Mouse (Mus musculus): ENCODE data around the gene Cyth1. TPM values are rescaled to one million over a fixed set of nuclear protein-coding genes. Genes with fewer than 3 reads are reported as not detected.

The Cyth1 gene
- polyA plus RNA-seq, 1 experiment from 2014 or later = 28.5 TPM

GRCm38 (mm10) chr11:118233924-118234323 lies 14.5 kb downstream of the Cyth1 start:
- Histone ChIP-seq H3K36me3 (no peaks in the 10 kb centered on the region), H3K4me2 (replicated peaks) (no peak overlapping the region), H3K4me1 (peaks cover 5% of the 10 kb centered on the region; the same call in 1 of the 2 replicates), H3K9ac (replicated peaks) (no peak overlapping the region), H3K27ac (replicated peaks) (no peak overlapping the region), H3K27me3 (no peaks in the 10 kb centered on the region), H3K4me3 (no peak overlapping the region), H3K9me3 (no peaks in the 10 kb centered on the region)
- 76% methylated on average over 3 of the region's 3 CpGs for WGBS
- no peak for ATAC-seq (ENCODE audit: low FRiP score, low read depth)

- Histone ChIP-seq H3K9ac (replicated peaks) (no peak overlapping the region), H3K4me1 (0 out of 2 replicates have a peak, but pooled peaks cover 2% of the 10 kb centered on the region), H3K27me3 (no peaks in the 10 kb centered on the region), H3K4me2 (replicated peaks) (no peak overlapping the region), H3K9me3 (no peaks in the 10 kb centered on the region), H3K27ac (replicated peaks) (no peak overlapping the region), H3K36me3 (no peaks in the 10 kb centered on the region), H3K4me3 (no peak overlapping the region)
- WGBS = 48% methylated on average over 7 of the region's 7 CpGs
- no peak for ATAC-seq (ENCODE audit: low FRiP score, low read depth)
Observed at GRCm38 (mm10) chr11:118232314-118232831, 16.0 kb downstream of the Cyth1 start.

GRCm38 (mm10) chr11:118229941-118230340 lies 18.5 kb downstream of the Cyth1 start:
- ATAC-seq (ENCODE audit: low FRiP score, low read depth) = no peak

GRCm38 (mm10) chr11:118227650-118228049 lies 20.7 kb downstream of the Cyth1 start:
- Histone ChIP-seq H3K27me3 (no peaks in the 10 kb centered on the region), H3K36me3 (no peaks in the 10 kb centered on the region), H3K9ac (replicated peaks) (no peak overlapping the region), H3K4me2 (replicated peaks) (no peak overlapping the region), H3K27ac (replicated peaks) (no peak overlapping the region), H3K4me3 (no peak overlapping the region), H3K9me3 (no peaks in the 10 kb centered on the region), H3K4me1 (peaks cover 14% of the 10 kb centered on the region; the same call in 1 of the 2 replicates)
- no peak for ATAC-seq (ENCODE audit: low FRiP score, low read depth)
- 88% methylated on average over 7 of the region's 7 CpGs for WGBS

More at GRCm38 (mm10) chr11:118229941-118230340, 18.5 kb downstream of the Cyth1 start:
- Histone ChIP-seq H3K4me1 (peaks cover 13% of the 10 kb centered on the region; the same call in 1 of the 2 replicates), H3K4me2 (replicated peaks) (no peak overlapping the region), H3K9ac (replicated peaks) (no peak overlapping the region), H3K27me3 (no peaks in the 10 kb centered on the region), H3K9me3 (no peaks in the 10 kb centered on the region), H3K4me3 (no peak overlapping the region), H3K27ac (replicated peaks) (no peak overlapping the region), H3K36me3 (no peaks in the 10 kb centered on the region)
- 94% methylated on average over 5 of the region's 5 CpGs for WGBS

- no peaks in the 10 kb centered on the region for H3K9me3 ChIP-seq
- no peak overlapping the region for H3K4me3 ChIP-seq
- ATAC-seq (ENCODE audit: low FRiP score, low read depth) = no peak
- H3K4me1 ChIP-seq = peaks cover 11% of the 10 kb centered on the region; the same call in 1 of the 2 replicates
- no peak overlapping the region for H3K4me2 ChIP-seq (replicated peaks)
- no peaks in the 10 kb centered on the region for H3K36me3 ChIP-seq
- no peak overlapping the region for H3K27ac ChIP-seq (replicated peaks)
- H3K27me3 ChIP-seq = no peaks in the 10 kb centered on the region
- 95% methylated on average over 7 of the region's 7 CpGs for WGBS
- no peak overlapping the region for H3K9ac ChIP-seq (replicated peaks)
Observed at GRCm38 (mm10) chr11:118226850-118227249, 21.5 kb downstream of the Cyth1 start.

GRCm38 (mm10) chr11:118225862-118226261 lies 22.5 kb downstream of the Cyth1 start:
- Histone ChIP-seq H3K27me3 (no peaks in the 10 kb centered on the region), H3K27ac (replicated peaks) (no peak overlapping the region), H3K9ac (replicated peaks) (no peak overlapping the region), H3K4me2 (replicated peaks) (no peak overlapping the region), H3K9me3 (no peaks in the 10 kb centered on the region), H3K4me1 (peaks cover 11% of the 10 kb centered on the region; the same call in 1 of the 2 replicates), H3K4me3 (no peak overlapping the region), H3K36me3 (no peaks in the 10 kb centered on the region)
- 69% methylated on average over 1 of the region's 1 CpGs for WGBS
- ATAC-seq (ENCODE audit: low FRiP score, low read depth) = no peak

GRCm38 (mm10) chr11:118225056-118225836 lies 23.1 kb downstream of the Cyth1 start:
- H3K4me3 ChIP-seq = no peak overlapping the region
- H3K9me3 ChIP-seq = no peaks in the 10 kb centered on the region
- H3K4me1 ChIP-seq = peaks cover 11% of the 10 kb centered on the region; the same call in 1 of the 2 replicates
- no peaks in the 10 kb centered on the region for H3K27me3 ChIP-seq
- H3K4me2 ChIP-seq (replicated peaks) = no peak overlapping the region
- ATAC-seq (ENCODE audit: low FRiP score, low read depth) = no peak
- 73% methylated on average over 12 of the region's 12 CpGs for WGBS
- no peak overlapping the region for H3K27ac ChIP-seq (replicated peaks)
- H3K36me3 ChIP-seq = no peaks in the 10 kb centered on the region
- no peak overlapping the region for H3K9ac ChIP-seq (replicated peaks)

GRCm38 (mm10) chr11:118223416-118224067 lies 24.9 kb downstream of the Cyth1 start:
- WGBS = 88% methylated on average over 10 of the region's 10 CpGs
- Histone ChIP-seq H3K27me3 (no peaks in the 10 kb centered on the region), H3K4me3 (no peak overlapping the region), H3K36me3 (no peaks in the 10 kb centered on the region), H3K27ac (replicated peaks) (no peak overlapping the region), H3K4me1 (peaks cover 11% of the 10 kb centered on the region; the same call in 1 of the 2 replicates), H3K4me2 (replicated peaks) (no peak overlapping the region), H3K9ac (replicated peaks) (no peak overlapping the region), H3K9me3 (no peaks in the 10 kb centered on the region)
- no peak for ATAC-seq (ENCODE audit: low FRiP score, low read depth)

- no peaks in the 10 kb centered on the region for H3K36me3 ChIP-seq
- H3K4me2 ChIP-seq (replicated peaks) = no peak overlapping the region
- ATAC-seq (ENCODE audit: low FRiP score, low read depth) = no peak
- H3K4me1 ChIP-seq = peaks cover 11% of the 10 kb centered on the region; the same call in 1 of the 2 replicates
- H3K9ac ChIP-seq (replicated peaks) = no peak overlapping the region
- H3K9me3 ChIP-seq = no peaks in the 10 kb centered on the region
- no peak overlapping the region for H3K4me3 ChIP-seq
- H3K27ac ChIP-seq (replicated peaks) = no peak overlapping the region
- no peaks in the 10 kb centered on the region for H3K27me3 ChIP-seq
- 92% methylated on average over 5 of the region's 5 CpGs for WGBS
Observed at GRCm38 (mm10) chr11:118222917-118223316, 25.5 kb downstream of the Cyth1 start.

GRCm38 (mm10) chr11:118222351-118222885 lies 26.0 kb downstream of the Cyth1 start:
- Histone ChIP-seq H3K27me3 (no peaks in the 10 kb centered on the region), H3K4me2 (replicated peaks) (no peak overlapping the region), H3K9ac (replicated peaks) (no peak overlapping the region), H3K4me3 (no peak overlapping the region), H3K9me3 (no peaks in the 10 kb centered on the region), H3K36me3 (no peaks in the 10 kb centered on the region), H3K27ac (replicated peaks) (no peak overlapping the region), H3K4me1 (peaks cover 11% of the 10 kb centered on the region; the same call in 1 of the 2 replicates)
- WGBS = 76% methylated on average over 6 of the region's 6 CpGs
- ATAC-seq (ENCODE audit: low FRiP score, low read depth) = no peak

GRCm38 (mm10) chr11:118220561-118221262 lies 27.7 kb downstream of the Cyth1 start:
- Histone ChIP-seq H3K4me2 (replicated peaks) (no peak overlapping the region), H3K27me3 (no peaks in the 10 kb centered on the region), H3K4me3 (no peak overlapping the region), H3K4me1 (peaks cover 8% of the 10 kb centered on the region; the same call in 1 of the 2 replicates), H3K27ac (replicated peaks) (no peak overlapping the region), H3K36me3 (no peaks in the 10 kb centered on the region), H3K9me3 (no peaks in the 10 kb centered on the region), H3K9ac (replicated peaks) (no peak overlapping the region)
- 22% methylated on average over 7 of the region's 7 CpGs for WGBS
- no peak for ATAC-seq (ENCODE audit: low FRiP score, low read depth)
